Mouse (Mus musculus): ENCODE measurements around the gene 2010111I01Rik. TPM values are rescaled to one million over a fixed set of nuclear protein-coding genes. Genes with fewer than 3 reads are reported as not detected.

The 2010111I01Rik gene
- polyA plus RNA-seq, 1 experiment from 2014 or later: 27.7 TPM

- Histone ChIP-seq H3K9ac (no peak overlapping the region), H3K9me3 (no peaks in the 10 kb centered on the region)
- 97% methylated on average over 7 of the region's 7 CpGs for WGBS
Measured at GRCm38 (mm10) chr13:63319814-63320213, 355.1 kb downstream of the 2010111I01Rik start.

GRCm38 (mm10) chr13:63321689-63322088 lies 357.0 kb downstream of the 2010111I01Rik start:
- Histone ChIP-seq H3K27me3 (no peaks in the 10 kb centered on the region), H3K4me2 (no peak overlapping the region), H3K4me1 (replicated peaks) (peaks cover 16% of the 10 kb centered on the region), H3K4me3 (no peak overlapping the region), H3K27ac (replicated peaks) (no peak overlapping the region), H3K36me3 (0 out of 2 replicates have a peak, but pooled peaks cover 2% of the 10 kb centered on the region), H3K9me3 (no peaks in the 10 kb centered on the region), H3K9ac (no peak overlapping the region)
- WGBS: 74% methylated on average over 5 of the region's 5 CpGs
- no peak for ATAC-seq (ENCODE audit: low FRiP score, low read depth)

More at GRCm38 (mm10) chr13:63319814-63320213, 355.1 kb downstream of the 2010111I01Rik start:
- H3K27me3 ChIP-seq: no peaks in the 10 kb centered on the region
- H3K27ac ChIP-seq (replicated peaks): no peak overlapping the region
- H3K4me1 ChIP-seq (replicated peaks): peaks cover 16% of the 10 kb centered on the region
- H3K4me2 ChIP-seq: no peak overlapping the region
- H3K36me3 ChIP-seq: 0 out of 2 replicates have a peak, but pooled peaks cover 2% of the 10 kb centered on the region
- no peak for ATAC-seq (ENCODE audit: low FRiP score, low read depth)
- no peak overlapping the region for H3K4me3 ChIP-seq

GRCm38 (mm10) chr13:63322756-63323155 lies 358.1 kb downstream of the 2010111I01Rik start:
- Histone ChIP-seq H3K4me1 (replicated peaks) (peaks cover 10% of the 10 kb centered on the region), H3K36me3 (0 out of 2 replicates have a peak, but pooled peaks cover 2% of the 10 kb centered on the region), H3K4me3 (no peak overlapping the region), H3K4me2 (no peak overlapping the region), H3K9ac (no peak overlapping the region), H3K27ac (replicated peaks) (no peak overlapping the region), H3K9me3 (no peaks in the 10 kb centered on the region), H3K27me3 (no peaks in the 10 kb centered on the region)
- no peak for ATAC-seq (ENCODE audit: low FRiP score, low read depth)
- 80% methylated on average over 6 of the region's 6 CpGs for WGBS

- Histone ChIP-seq H3K27ac (replicated peaks) (no peak overlapping the region), H3K4me2 (no peak overlapping the region), H3K4me3 (no peak overlapping the region), H3K27me3 (0 out of 2 replicates have a peak, but pooled peaks cover 4% of the 10 kb centered on the region), H3K9ac (no peak overlapping the region), H3K36me3 (0 out of 2 replicates have a peak, but pooled peaks cover 2% of the 10 kb centered on the region), H3K9me3 (no peaks in the 10 kb centered on the region), H3K4me1 (replicated peaks) (peaks cover 9% of the 10 kb centered on the region)
- ATAC-seq (ENCODE audit: low FRiP score, low read depth): peak; percentile 17; the same call in 1 of the 2 replicates
- WGBS: 70% methylated on average over 9 of the region's 9 CpGs
Measured at GRCm38 (mm10) chr13:63323286-63324075, 358.8 kb downstream of the 2010111I01Rik start.

- Histone ChIP-seq H3K4me3 (no peak overlapping the region), H3K36me3 (0 out of 2 replicates have a peak, but pooled peaks cover 2% of the 10 kb centered on the region), H3K9me3 (no peaks in the 10 kb centered on the region), H3K27me3 (0 out of 2 replicates have a peak, but pooled peaks cover 4% of the 10 kb centered on the region), H3K9ac (no peak overlapping the region), H3K4me2 (no peak overlapping the region), H3K4me1 (replicated peaks) (peaks cover 9% of the 10 kb centered on the region), H3K27ac (replicated peaks) (no peak overlapping the region; the same call in 1 of the 2 replicates)
- no peak for ATAC-seq (ENCODE audit: low FRiP score, low read depth)
- 68% methylated on average over 3 of the region's 3 CpGs for WGBS
Measured at GRCm38 (mm10) chr13:63324311-63324710, 359.6 kb downstream of the 2010111I01Rik start.

- WGBS: 80% methylated on average over 10 of the region's 10 CpGs
- Histone ChIP-seq H3K9me3 (no peaks in the 10 kb centered on the region), H3K27me3 (0 out of 2 replicates have a peak, but pooled peaks cover 4% of the 10 kb centered on the region), H3K4me2 (no peak overlapping the region), H3K9ac (no peak overlapping the region), H3K36me3 (0 out of 2 replicates have a peak, but pooled peaks cover 2% of the 10 kb centered on the region), H3K4me3 (no peak overlapping the region), H3K4me1 (replicated peaks) (peaks cover 15% of the 10 kb centered on the region), H3K27ac (replicated peaks) (no peak overlapping the region; the same call in 1 of the 2 replicates)
- no peak for ATAC-seq (ENCODE audit: low FRiP score, low read depth)
Measured at GRCm38 (mm10) chr13:63324978-63325848, 360.5 kb downstream of the 2010111I01Rik start.

- no peaks in the 10 kb centered on the region for H3K36me3 ChIP-seq
Measured at GRCm38 (mm10) chr13:63326015-63326414, 361.3 kb downstream of the 2010111I01Rik start.

GRCm38 (mm10) chr13:63330236-63330860 lies 365.7 kb downstream of the 2010111I01Rik start:
- WGBS: 13% methylated on average over 9 of the region's 9 CpGs
- no peak; the same call in 1 of the 2 replicates for ATAC-seq (ENCODE audit: low FRiP score, low read depth)

More at GRCm38 (mm10) chr13:63326015-63326414, 361.3 kb downstream of the 2010111I01Rik start:
- Histone ChIP-seq H3K4me3 (no peak overlapping the region), H3K4me2 (no peak overlapping the region), H3K27me3 (0 out of 2 replicates have a peak, but pooled peaks cover 4% of the 10 kb centered on the region), H3K27ac (replicated peaks) (no peak overlapping the region), H3K9ac (no peak overlapping the region), H3K4me1 (replicated peaks) (peaks cover 19% of the 10 kb centered on the region), H3K9me3 (no peaks in the 10 kb centered on the region)
- no peak for ATAC-seq (ENCODE audit: low FRiP score, low read depth)
- 82% methylated on average over 2 of the region's 2 CpGs for WGBS

GRCm38 (mm10) chr13:63331379-63331778 lies 366.7 kb downstream of the 2010111I01Rik start:
- Histone ChIP-seq H3K27ac (replicated peaks) (no peak overlapping the region), H3K27me3 (0 out of 2 replicates have a peak, but pooled peaks cover 4% of the 10 kb centered on the region), H3K36me3 (no peaks in the 10 kb centered on the region), H3K4me2 (no peak overlapping the region), H3K9me3 (no peaks in the 10 kb centered on the region), H3K4me1 (replicated peaks) (peaks cover 11% of the 10 kb centered on the region; the same call in 1 of the 2 replicates), H3K4me3 (no peak overlapping the region), H3K9ac (no peak overlapping the region)
- WGBS: 34% methylated on average over 4 of the region's 4 CpGs
- no peak for ATAC-seq (ENCODE audit: low FRiP score, low read depth)

More at GRCm38 (mm10) chr13:63330236-63330860, 365.7 kb downstream of the 2010111I01Rik start:
- Histone ChIP-seq H3K9me3 (no peaks in the 10 kb centered on the region), H3K9ac (no peak overlapping the region), H3K27me3 (0 out of 2 replicates have a peak, but pooled peaks cover 4% of the 10 kb centered on the region), H3K27ac (replicated peaks) (no peak overlapping the region), H3K4me3 (no peak overlapping the region), H3K4me2 (0 out of 2 replicates have a peak overlapping the region, but pooled peaks have one; percentile 2), H3K36me3 (no peaks in the 10 kb centered on the region), H3K4me1 (replicated peaks) (peaks cover 11% of the 10 kb centered on the region; the same call in 1 of the 2 replicates)

- Histone ChIP-seq H3K4me2 (no peak overlapping the region), H3K36me3 (no peaks in the 10 kb centered on the region), H3K4me1 (replicated peaks) (peaks cover 24% of the 10 kb centered on the region), H3K4me3 (no peak overlapping the region), H3K9me3 (no peaks in the 10 kb centered on the region), H3K27me3 (0 out of 2 replicates have a peak, but pooled peaks cover 4% of the 10 kb centered on the region), H3K9ac (no peak overlapping the region), H3K27ac (replicated peaks) (no peak overlapping the region)
- WGBS: 49% methylated on average over 4 of the region's 4 CpGs
- ATAC-seq (ENCODE audit: low FRiP score, low read depth): no peak
Measured at GRCm38 (mm10) chr13:63332576-63333300, 368.0 kb downstream of the 2010111I01Rik start.

All from hindbrain, embryonic 15.5 days (tissue).